Mouse (Mus musculus): ENCODE data around the gene Gcg. TPM values are rescaled to one million over a fixed set of nuclear protein-coding genes. Genes with fewer than 3 reads are reported as not detected.

Gcg gene
- total and polyA plus RNA-seq, 3 experiments, result 0.05 to 0.16 TPM; not detected in 1

GRCm38 (mm10) chr2:62440083-62440482 is 43.4 kb downstream of the Gcg start:
- no peaks in the 10 kb centered on the region for H3K36me3 ChIP-seq (replicated peaks)
- no peak overlapping the region for H3K4me3 ChIP-seq (ENCODE audit: low read depth, low read length)
- TF ChIP-seq POLR2AphosphoS5 (IDR thresholded peaks at IDR 0.05; ENCODE audit: insufficient replicate concordance, low read depth, low read length) (no peak), CTCF (IDR thresholded peaks at IDR 0.05; ENCODE audit: low read depth, low read length) (no peak), GATA1 (IDR thresholded peaks at IDR 0.05; ENCODE audit: borderline replicate concordance, low read length) (no peak)
- H3K27me3 ChIP-seq (ENCODE audit: insufficient read depth, low read length), result no peaks in the 10 kb centered on the region
- peaks cover 10% of the 10 kb centered on the region for H3K4me1 ChIP-seq (ENCODE audit: insufficient read depth, low read depth, low read length)
- no peak for DNase-seq (ENCODE audit: low spot score)
- no peak for ATAC-seq (ENCODE audit: extremely low read depth, insufficient number of reproducible peaks, low FRiP score, poor library complexity, severe bottlenecking)
- H3K9me3 ChIP-seq (replicated peaks), result no peaks in the 10 kb centered on the region

DNA sequence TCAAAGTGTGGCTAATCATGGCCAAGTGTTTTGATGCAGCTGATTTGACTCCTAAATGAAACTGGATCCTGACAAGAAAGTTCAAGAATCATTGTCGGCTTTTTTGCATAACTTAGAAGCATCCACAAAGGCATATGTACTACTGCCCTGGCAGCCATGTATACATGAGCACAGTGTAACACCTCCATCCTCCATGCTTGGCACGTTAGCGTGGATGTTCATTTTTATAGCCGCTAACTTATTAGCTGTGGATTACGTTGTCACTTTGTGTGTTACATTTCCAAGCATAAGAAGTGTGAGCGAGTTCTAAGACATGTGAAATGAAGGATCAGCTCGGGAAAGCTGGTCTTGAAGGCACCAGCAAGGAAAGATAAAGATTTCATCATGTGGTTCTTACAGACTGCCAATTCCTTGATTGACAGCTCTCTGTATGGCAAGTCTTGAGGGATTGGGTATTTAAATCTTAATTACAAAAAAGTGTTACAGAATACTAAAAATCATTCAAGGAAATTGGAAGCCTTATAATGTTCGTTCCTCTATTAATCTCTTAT is 52.1 kb downstream of the Gcg start:
- no peaks in the 10 kb centered on the region for H3K27me3 ChIP-seq (ENCODE audit: insufficient read depth, low read length)
- TF ChIP-seq TAL1 (conservative IDR thresholded peaks at IDR 0.05; ENCODE audit: low read depth, low read length) (no peak), CTCF (IDR thresholded peaks at IDR 0.05; ENCODE audit: low read depth, low read length) (no peak), GATA1 (IDR thresholded peaks at IDR 0.05; ENCODE audit: borderline replicate concordance, low read length) (no peak), GATA2 (IDR thresholded peaks at IDR 0.05; ENCODE audit: borderline replicate concordance, low read depth, low read length) (no peak), POLR2AphosphoS5 (IDR thresholded peaks at IDR 0.05; ENCODE audit: insufficient replicate concordance, low read depth, low read length) (no peak)
- no peak for ATAC-seq (ENCODE audit: extremely low read depth, insufficient number of reproducible peaks, low FRiP score, poor library complexity, severe bottlenecking)
- H3K4me3 ChIP-seq (ENCODE audit: low read depth, low read length), result no peak overlapping the region
- peaks cover 3% of the 10 kb centered on the region; the same call in 1 of the 2 replicates for H3K4me1 ChIP-seq (ENCODE audit: insufficient read depth, low read depth, low read length)
- no peaks in the 10 kb centered on the region for H3K9me3 ChIP-seq (replicated peaks)
- no peaks in the 10 kb centered on the region for H3K36me3 ChIP-seq (replicated peaks)
- no peak for DNase-seq (ENCODE audit: low spot score)

DNA sequence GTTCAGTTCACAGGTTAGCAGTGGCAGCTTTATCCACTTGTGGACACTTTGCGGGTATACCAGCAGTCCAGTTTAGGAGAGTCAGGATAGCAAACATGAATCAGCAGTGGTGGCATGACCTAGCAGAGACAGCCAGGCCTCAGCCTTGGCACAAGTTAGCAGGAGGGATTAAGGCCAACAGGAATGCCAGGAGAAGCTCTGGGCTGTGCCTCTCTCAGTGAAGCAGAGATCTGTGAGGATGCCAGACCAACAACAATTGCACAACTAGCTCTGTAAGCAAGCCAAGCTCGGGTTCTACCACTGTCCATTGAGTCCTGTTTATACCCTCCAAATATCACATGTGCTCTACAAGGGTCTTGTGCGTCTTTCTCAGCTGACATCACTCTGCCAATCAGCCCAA is 57.5 kb downstream of the Gcg start:
- ATAC-seq (ENCODE audit: extremely low read depth, insufficient number of reproducible peaks, low FRiP score, poor library complexity, severe bottlenecking), result no peak
- H3K36me3 ChIP-seq (replicated peaks), result no peaks in the 10 kb centered on the region
- no peaks in the 10 kb centered on the region for H3K27me3 ChIP-seq (ENCODE audit: insufficient read depth, low read length)
- H3K4me3 ChIP-seq (ENCODE audit: low read depth, low read length), result no peak overlapping the region
- no peaks in the 10 kb centered on the region for H3K9me3 ChIP-seq (replicated peaks)
- TF ChIP-seq GATA2 (IDR thresholded peaks at IDR 0.05; ENCODE audit: borderline replicate concordance, low read depth, low read length) (no peak), GATA1 (IDR thresholded peaks at IDR 0.05; ENCODE audit: borderline replicate concordance, low read length) (no peak), CTCF (IDR thresholded peaks at IDR 0.05; ENCODE audit: low read depth, low read length) (no peak), TAL1 (conservative IDR thresholded peaks at IDR 0.05; ENCODE audit: low read depth, low read length) (no peak), POLR2AphosphoS5 (IDR thresholded peaks at IDR 0.05; ENCODE audit: insufficient replicate concordance, low read depth, low read length) (no peak)
- DNase-seq (ENCODE audit: low spot score), result no peak
- peaks cover 10% of the 10 kb centered on the region for H3K4me1 ChIP-seq (ENCODE audit: insufficient read depth, low read depth, low read length)

Other genes with a start within 250 kb of the Gcg start
- 2.3 and 5.2 TPM in 2 replicates for gene Dpp4, start 71.4 kb downstream of the Gcg start, total RNA-seq (2014; fragmentation: Nextera tagmentation)
- 0.27 and 0.70 TPM in 2 replicates for gene Dpp4, start 71.4 kb downstream of the Gcg start, total RNA-seq (2017)
- gene Dpp4, start 71.4 kb downstream of the Gcg start, polyA plus RNA-seq (2012), result 0.04 TPM in 2 replicates
- not detected in 2 replicates for gene Fap, start 90.4 kb upstream of the Gcg start, total RNA-seq (2014; fragmentation: Nextera tagmentation)
- gene Fap, start 90.4 kb upstream of the Gcg start, total RNA-seq (2017), result 0.23 TPM in 1 of 2 replicates, not detected in the other
- not detected in 2 replicates for gene Fap, start 90.4 kb upstream of the Gcg start, polyA plus RNA-seq (2012)
- gene Ifih1, start 162.6 kb upstream of the Gcg start, total RNA-seq (2014; fragmentation: Nextera tagmentation), result 27.5 and 31.9 TPM in 2 replicates
- gene Ifih1, start 162.6 kb upstream of the Gcg start, total RNA-seq (2017), result 16.1 and 20.8 TPM in 2 replicates
- gene Ifih1, start 162.6 kb upstream of the Gcg start, polyA plus RNA-seq (2012), result 7.0 and 7.2 TPM in 2 replicates
- 32.4 and 38.0 TPM in 2 replicates for gene Gca, start 180.6 kb upstream of the Gcg start, total RNA-seq (2014; fragmentation: Nextera tagmentation)
- gene Gca, start 180.6 kb upstream of the Gcg start, total RNA-seq (2017), result 4.1 and 4.3 TPM in 2 replicates
- 0.56 and 0.90 TPM in 2 replicates for gene Gca, start 180.6 kb upstream of the Gcg start, polyA plus RNA-seq (2012)

Data from G1E (cell line).